Mouse (Mus musculus) thymus, adult 2 months (tissue): ENCODE results near the gene Gpr39. TPM values are rescaled to one million over a fixed set of nuclear protein-coding genes. Genes with fewer than 3 reads are reported as not detected.

Source experiments
- DNase-seq: peaks from one replicate; pipeline ENCODE4 v3.0.0; 2021
- H3K27ac ChIP-seq: fragments of 200-500 bp; 2 replicates; pipeline ENCODE4 v1.5.1; 2012; ENCODE audit warnings: low read length, control low read depth; ENCODE audit not compliant: control insufficient read depth, insufficient read depth
- H3K27me3 ChIP-seq: fragments of 200-500 bp; 2 replicates; pipeline ENCODE4 v1.6.1; 2012; ENCODE audit warnings: mild to moderate bottlenecking, low read length, moderate library complexity, mixed read lengths; ENCODE audit not compliant: control insufficient read depth, insufficient read depth
- H3K36me3 ChIP-seq: fragments of 200-500 bp; 2 replicates; pipeline ENCODE4 v1.6.1; 2012; ENCODE audit warnings: mild to moderate bottlenecking, low read length, moderate library complexity; ENCODE audit not compliant: control insufficient read depth, insufficient read depth
- H3K4me1 ChIP-seq: fragments of 200-500 bp; replicated peaks from 2 replicates; pipeline ENCODE4 v1.6.1; 2012; ENCODE audit warnings: low read length; ENCODE audit not compliant: control insufficient read depth, insufficient read depth
- H3K4me3 ChIP-seq: fragments of 200-500 bp; 2 replicates; pipeline ENCODE4 v1.5.1; 2012; ENCODE audit warnings: mild to moderate bottlenecking, low read length, control low read depth, moderate library complexity; ENCODE audit not compliant: control insufficient read depth, insufficient read depth
- CTCF ChIP-seq: fragments of 200-500 bp; IDR thresholded peaks from 2 replicates; pipeline ENCODE4 v1.5.1; 2012; ENCODE audit warnings: mild to moderate bottlenecking, control low read depth, low read length, moderate library complexity, borderline replicate concordance; ENCODE audit not compliant: control insufficient read depth, poor library complexity, insufficient read depth; ENCODE audit errors: extremely low read depth
- POLR2A ChIP-seq: fragments of 200-500 bp; IDR thresholded peaks from 2 replicates; pipeline ENCODE4 v1.6.1; 2012; ENCODE audit warnings: mild to moderate bottlenecking, low read length, control low read depth, moderate library complexity; ENCODE audit not compliant: control insufficient read depth, poor library complexity, insufficient read depth; ENCODE audit errors: extremely low read depth
- WGBS: fragments of 180-500 bp; shearing (Covaris S2); methylation state at CpG from one replicate; pipeline ENCODE4 v1.1.7; 2018; 5-methylcytosine and 5-hydroxymethylcytosine counted together
- polyA plus RNA-seq: library from polyadenylated mRNA; depleted of rRNA; stranded (reverse); fragments of >200 nt; gene quantifications from 2 replicates; pipeline ENCODE4 v1.2.3, GENCODE M21; 2012

The Gpr39 gene
- polyA plus RNA-seq, 1 experiment, result 0.57 TPM

DNA sequence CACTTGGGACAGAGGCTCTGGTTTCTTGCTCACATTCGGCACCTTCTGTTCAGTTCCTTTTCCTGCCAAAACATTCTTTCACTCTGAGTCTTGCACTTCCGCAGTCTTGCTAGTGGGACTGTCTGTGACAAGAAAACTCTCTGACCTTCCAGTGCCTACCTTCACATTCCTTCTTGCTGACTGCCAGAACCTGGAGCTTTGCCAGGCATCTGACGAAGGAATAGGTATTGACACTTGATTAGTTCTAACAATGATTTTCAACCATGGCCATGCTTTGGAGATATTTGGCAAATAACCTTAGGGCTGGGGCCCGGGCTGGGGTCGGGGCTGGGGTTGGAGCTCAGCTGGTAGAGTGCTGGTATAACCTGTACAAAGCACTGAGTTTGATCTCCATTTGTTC is 123.7 kb downstream of the Gpr39 start:
- H3K27me3 ChIP-seq, result no peaks in the 10 kb centered on the region
- WGBS, result 92% methylated on average over 5 of the region's 5 CpGs
- no peak overlapping the region for H3K4me3 ChIP-seq
- H3K27ac ChIP-seq, result no peak overlapping the region
- H3K4me1 ChIP-seq, result no peaks in the 10 kb centered on the region
- no peaks in the 10 kb centered on the region for H3K36me3 ChIP-seq
- DNase-seq, result no peak
- no peak for TF ChIP-seq POLR2A
- no peak for TF ChIP-seq CTCF

DNA sequence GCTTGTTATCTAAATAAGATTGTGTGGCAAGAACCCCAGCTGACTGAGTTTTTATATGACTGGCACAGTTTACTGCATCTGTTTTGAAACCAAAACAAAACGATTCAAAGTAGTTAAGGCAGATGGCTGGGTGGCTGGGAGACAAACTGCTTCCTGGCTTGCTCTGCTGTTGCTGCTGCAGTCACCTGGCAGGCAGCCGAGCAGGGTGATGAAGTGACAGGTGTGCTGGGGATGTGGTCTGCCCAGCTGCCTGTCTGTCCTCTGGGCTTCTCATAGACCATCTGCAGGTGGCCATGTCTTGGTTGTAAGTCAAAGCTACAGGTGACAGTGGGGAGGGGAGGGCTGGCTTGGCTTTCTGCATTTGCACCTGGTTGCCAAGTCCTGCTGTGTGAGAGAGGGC is 131.6 kb downstream of the Gpr39 start:
- Histone ChIP-seq H3K4me1 (no peaks in the 10 kb centered on the region), H3K4me3 (no peak overlapping the region), H3K27ac (no peak overlapping the region), H3K36me3 (no peaks in the 10 kb centered on the region), H3K27me3 (no peaks in the 10 kb centered on the region)
- DNase-seq, result no peak
- TF ChIP-seq POLR2A (no peak), CTCF (no peak)
- WGBS, result 41% methylated on average over 2 of the region's 2 CpGs

DNA sequence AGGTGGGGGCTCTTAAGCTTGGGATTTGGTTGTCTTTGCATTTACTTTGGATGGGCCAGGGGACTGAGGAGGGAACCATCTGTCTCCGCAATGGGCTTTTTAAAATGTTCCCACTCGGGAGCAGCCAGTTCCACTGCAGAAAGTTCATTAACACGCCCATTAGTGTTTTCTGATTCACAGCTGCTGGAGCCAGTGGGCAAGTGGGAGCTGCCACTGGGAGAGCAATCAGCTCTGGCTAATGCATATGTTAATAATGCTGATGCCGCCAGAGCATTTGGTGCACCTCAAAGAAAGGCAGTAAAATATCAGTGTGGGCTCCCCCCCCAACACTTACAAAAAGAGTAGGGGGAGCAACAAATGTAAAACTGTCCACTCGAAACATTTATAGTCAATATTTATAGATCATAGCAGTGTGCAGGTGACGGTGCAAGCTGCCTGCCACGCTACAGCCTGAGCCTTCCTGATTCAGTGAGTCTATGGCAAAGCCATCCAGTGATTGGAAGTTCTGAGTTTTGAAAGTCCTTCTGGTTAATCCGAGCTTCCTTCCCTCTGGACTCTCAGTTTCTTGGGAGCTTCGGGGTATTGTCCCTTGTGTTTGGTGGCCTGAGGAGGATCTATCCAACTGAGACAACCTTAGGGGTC is 136.5 kb downstream of the Gpr39 start:
- Histone ChIP-seq H3K27ac (no peak overlapping the region), H3K4me3 (no peak overlapping the region), H3K4me1 (no peaks in the 10 kb centered on the region), H3K27me3 (no peaks in the 10 kb centered on the region), H3K36me3 (no peaks in the 10 kb centered on the region)
- no peak for DNase-seq
- WGBS, result 83% methylated on average over 9 of the region's 9 CpGs
- TF ChIP-seq POLR2A (no peak), CTCF (no peak)

DNA sequence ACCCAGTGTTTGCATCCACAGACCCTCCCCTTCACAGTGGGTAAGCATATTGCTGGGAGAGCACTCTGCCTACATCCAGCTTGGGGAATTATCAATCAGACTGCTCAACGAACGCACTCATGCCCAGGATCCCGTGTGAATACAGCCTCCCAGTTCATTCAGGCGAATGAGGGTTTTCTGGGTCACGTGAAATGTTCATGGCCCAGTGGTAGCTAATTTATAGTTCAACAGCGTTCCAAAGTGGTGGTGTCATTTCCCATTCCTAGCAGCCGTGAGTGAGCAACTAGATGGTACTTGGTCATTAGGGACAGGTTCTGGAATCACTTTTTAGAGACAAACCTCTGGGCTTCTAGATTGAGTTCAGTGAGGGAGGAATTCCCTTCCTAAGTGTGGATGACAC is 144.3 kb downstream of the Gpr39 start:
- Histone ChIP-seq H3K27ac (no peak overlapping the region), H3K27me3 (no peaks in the 10 kb centered on the region), H3K4me3 (no peak overlapping the region), H3K4me1 (no peaks in the 10 kb centered on the region), H3K36me3 (no peaks in the 10 kb centered on the region)
- TF ChIP-seq POLR2A (no peak), CTCF (no peak)
- no peak for DNase-seq
- 94% methylated on average over 7 of the region's 7 CpGs for WGBS

DNA sequence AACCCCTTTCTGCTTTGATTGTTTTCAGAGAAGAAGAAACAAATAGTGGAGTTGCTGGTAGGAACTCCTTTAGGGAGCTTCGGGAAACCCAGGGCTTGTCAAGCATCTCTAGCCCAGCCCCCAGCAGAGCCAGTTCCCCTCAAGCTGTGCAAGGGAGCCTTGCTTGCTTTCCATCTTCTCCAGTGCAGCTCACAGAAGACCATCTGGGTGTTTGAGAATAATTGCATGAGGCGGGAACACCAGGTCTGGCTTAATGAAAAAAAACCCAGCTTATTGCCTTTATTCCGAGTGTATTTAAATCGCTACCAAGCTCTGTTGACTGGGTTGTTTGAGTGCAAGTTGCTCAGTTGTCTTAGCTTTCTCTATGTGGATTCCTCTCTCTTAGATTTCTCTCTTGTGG is 146.8 kb downstream of the Gpr39 start:
- Histone ChIP-seq H3K4me1 (no peaks in the 10 kb centered on the region), H3K4me3 (no peak overlapping the region), H3K36me3 (no peaks in the 10 kb centered on the region), H3K27ac (no peak overlapping the region), H3K27me3 (no peaks in the 10 kb centered on the region)
- TF ChIP-seq POLR2A (no peak), CTCF (no peak)
- 90% methylated on average over 4 of the region's 4 CpGs for WGBS
- DNase-seq, result no peak

GRCm38 (mm10) chr1:125837507-125837906 is 160.7 kb downstream of the Gpr39 start:
- TF ChIP-seq CTCF (no peak), POLR2A (no peak)
- Histone ChIP-seq H3K4me1 (no peaks in the 10 kb centered on the region), H3K36me3 (no peaks in the 10 kb centered on the region), H3K4me3 (no peak overlapping the region), H3K27ac (no peak overlapping the region), H3K27me3 (no peaks in the 10 kb centered on the region)
- WGBS, result 81% methylated on average over 1 of the region's 1 CpGs
- DNase-seq, result no peak

GRCm38 (mm10) chr1:125839746-125840392 is 163.1 kb downstream of the Gpr39 start:
- H3K27ac ChIP-seq, result no peak overlapping the region
- H3K4me3 ChIP-seq, result no peak overlapping the region
- no peaks in the 10 kb centered on the region for H3K4me1 ChIP-seq
- H3K36me3 ChIP-seq, result no peaks in the 10 kb centered on the region
- DNase-seq, result no peak
- 82% methylated on average over 13 of the region's 13 CpGs for WGBS
- H3K27me3 ChIP-seq, result no peaks in the 10 kb centered on the region
- TF ChIP-seq CTCF (no peak), POLR2A (no peak)
